Mouse (Mus musculus) frontal cortex, postnatal 36 days (tissue): ENCODE data around the gene Dbf4.

Source experiments
- DNase-seq, 2 experiments: peaks; one replicate each; pipeline ENCODE4 v3.0.0; 2022; ENCODE audit warnings: low spot score in 2 of 2

Dbf4 gene

GRCm38 (mm10) chr5:8366771-8367613 lies 55.5 kb downstream of the Dbf4 start:
- peak; percentile 53 to 55 for DNase-seq

DNA sequence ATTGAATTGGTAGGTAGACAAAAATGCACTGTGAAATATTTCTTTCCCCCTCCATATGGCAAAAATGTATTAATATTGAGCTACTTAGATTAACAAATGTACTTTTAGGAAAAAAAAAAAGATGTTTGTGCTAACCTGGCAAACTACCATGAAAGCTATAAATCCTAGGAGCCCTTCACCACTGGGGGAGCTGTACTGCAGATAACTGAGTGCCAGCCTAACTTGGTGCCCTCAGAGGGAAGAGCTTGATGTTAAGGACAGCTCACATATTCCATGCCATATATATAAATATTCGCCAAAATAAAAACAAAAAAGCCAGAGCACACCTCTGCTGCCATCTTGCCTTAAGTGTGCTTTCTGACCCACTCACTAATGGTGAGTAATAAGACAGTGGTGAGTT lies 60.2 kb downstream of the Dbf4 start:
- peak in 1 of 2 experiments; percentile 24 for DNase-seq

DNA sequence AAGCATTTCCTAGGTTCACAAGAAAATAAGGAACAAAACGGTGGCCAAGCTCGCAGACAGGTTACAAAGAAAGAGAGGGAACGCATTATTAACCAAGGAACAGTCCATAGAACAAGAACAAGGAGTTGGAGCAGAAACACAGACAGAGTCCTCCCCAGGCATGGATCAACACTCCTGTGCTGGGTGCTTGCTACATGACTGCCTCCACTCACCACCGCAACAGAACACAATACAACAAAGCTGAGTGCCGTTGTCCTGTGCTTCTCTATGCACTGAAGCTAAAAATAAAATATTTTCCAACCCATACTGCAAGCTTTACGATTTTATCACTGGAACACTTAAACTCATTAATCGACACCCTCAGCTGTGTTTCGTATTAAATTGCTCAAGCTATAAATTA lies 64.8 kb downstream of the Dbf4 start:
- no peak for DNase-seq

DNA sequence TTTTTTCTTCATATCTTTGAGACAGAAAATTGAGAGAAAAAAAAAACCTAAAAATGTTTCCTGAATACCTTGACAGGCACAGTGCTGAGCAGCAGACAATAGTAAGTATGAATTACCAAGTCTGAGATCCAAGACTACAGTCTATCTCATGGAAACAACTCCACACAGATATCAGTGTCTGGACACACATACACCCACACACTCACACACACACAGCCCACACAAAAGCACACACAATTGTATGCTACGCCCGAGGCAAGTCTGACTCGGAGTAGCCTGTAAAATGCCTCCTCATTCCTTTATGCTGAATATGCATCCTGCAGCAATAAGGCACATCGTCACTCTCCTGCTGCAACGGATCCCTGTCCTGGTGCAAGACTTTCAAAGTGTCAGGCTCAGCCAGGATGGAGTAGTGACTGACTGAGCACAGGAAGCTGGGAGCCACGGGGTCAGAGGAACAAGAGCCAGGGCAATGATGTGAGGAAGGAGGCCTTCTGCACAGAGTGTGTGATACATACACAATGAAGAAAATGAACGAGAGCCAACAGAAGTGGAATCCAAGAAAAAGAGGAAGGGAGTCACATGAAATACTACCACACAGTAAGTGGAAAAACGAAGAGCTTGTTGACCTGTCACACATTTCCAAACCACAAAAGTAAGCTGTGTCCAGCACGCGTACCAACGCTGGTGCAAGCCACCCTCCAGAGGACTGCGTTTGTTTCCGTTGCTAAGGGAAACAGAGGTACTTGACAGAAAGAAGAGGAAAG lies 65.4 kb downstream of the Dbf4 start:
- DNase-seq, result no peak

DNA sequence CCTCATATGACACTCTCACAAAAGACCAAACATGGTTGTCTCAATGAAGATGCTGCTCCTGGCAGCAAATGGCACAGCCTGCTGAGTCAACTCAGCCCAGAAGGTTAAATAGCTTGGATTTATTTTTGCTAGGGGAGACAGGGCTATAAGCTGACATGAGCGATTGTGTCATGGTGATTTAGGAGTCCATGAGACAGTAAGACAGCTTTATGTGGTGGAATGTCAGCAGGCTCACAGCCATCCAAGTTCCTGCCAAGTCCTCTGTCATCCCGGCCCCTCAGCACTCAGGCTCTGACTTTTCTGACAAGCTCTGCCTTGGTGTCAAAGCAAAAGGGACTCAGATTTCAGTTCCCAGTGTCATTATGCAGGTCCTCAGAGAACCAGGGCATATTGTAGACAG lies 66.2 kb downstream of the Dbf4 start:
- DNase-seq, result no peak

DNA sequence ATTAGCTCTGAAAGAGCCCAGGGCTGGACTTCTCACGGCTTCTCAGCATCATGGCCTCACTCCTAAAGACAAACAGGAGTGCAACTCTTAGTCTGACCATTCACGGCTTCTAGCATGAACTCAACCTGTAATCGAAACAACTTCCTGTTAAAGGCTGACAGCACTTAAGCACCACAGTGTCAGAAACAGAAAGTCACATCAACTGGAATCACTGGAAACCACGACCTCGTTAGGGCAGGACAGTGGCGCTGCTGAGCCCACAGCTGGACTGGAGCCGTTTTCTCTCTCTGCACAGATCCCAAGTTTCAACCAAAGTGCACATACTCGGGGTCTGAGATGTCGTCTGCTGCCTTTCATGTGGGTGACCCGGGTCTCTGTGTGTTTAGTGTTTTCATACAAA lies 73.0 kb downstream of the Dbf4 start:
- DNase-seq, result no peak
